Mouse (Mus musculus): ENCODE data around the gene Gm29110. TPM values are rescaled to one million over a fixed set of nuclear protein-coding genes. Genes with fewer than 3 reads are reported as not detected.
"Not testable (repeated sequence)": the region's sequence is repeated elsewhere in the genome, so short reads cannot be mapped to it uniquely, and the experiment has no call there.

Gm29110 gene
- total RNA-seq (2021) = not detected

DNA sequence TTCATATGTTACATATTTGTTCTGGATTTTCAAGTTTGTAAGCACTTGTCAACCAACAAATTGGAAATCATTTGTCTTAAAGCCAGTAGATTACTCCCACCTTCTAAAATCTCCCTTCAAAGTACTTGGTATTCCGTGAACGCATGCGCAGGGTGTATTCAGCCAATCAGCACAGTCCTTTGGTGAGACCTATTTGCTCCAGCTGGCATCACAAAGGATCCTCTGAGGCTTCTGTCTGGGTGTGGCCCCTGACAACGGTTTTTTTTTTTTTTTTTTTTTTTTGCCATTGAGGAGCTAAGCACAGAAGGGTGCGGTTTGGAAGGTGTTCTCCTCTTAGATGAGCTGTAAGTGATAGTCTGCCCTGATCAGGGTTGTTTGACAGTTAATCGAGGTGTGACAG is at the start of gene Gm29110:
TSS of gene Gm29110 (plus strand) at position 301 of the 400 bp plus-strand sequence.
- not testable (repeated sequence) for DNase-seq

Other genes starting within 250 kb of the Gm29110 start
- not detected for gene Gm21913, start 153.4 kb downstream of the Gm29110 start, total RNA-seq (2021)